Mouse (Mus musculus) embryonic facial prominence, embryonic 14.5 days (tissue): ENCODE measurements around the gene Chst8. TPM values are rescaled to one million over a fixed set of nuclear protein-coding genes. Genes with fewer than 3 reads are reported as not detected.
A peak's percentile ranks its signal among the peaks of the same experiment; 100 is the strongest.

Experiments used
- ATAC-seq: fragments of 200-750 bp; cut with Nextera tagmentation; 2 replicates; pipeline ENCODE4 v1.8.0; 2017; ENCODE audit warnings: low read depth, moderate number of reproducible peaks, moderate TSS enrichment
- DNase-seq: peaks from one replicate; pipeline ENCODE4 v3.0.0-alpha.2; 2015; ENCODE audit warnings: low spot score
- H3K27ac ChIP-seq: fragments of 300-500 bp; sonication (generic); replicated peaks from 2 replicates; pipeline ENCODE4 v1.5.1; 2014; ENCODE audit warnings: low read depth, mild to moderate bottlenecking, low read length, moderate library complexity
- H3K27me3 ChIP-seq: fragments of 300-500 bp; sonication (generic); replicated peaks from 2 replicates; pipeline ENCODE4 v1.6.1; 2014; ENCODE audit warnings: low read length; ENCODE audit not compliant: control insufficient read depth, insufficient read depth
- H3K36me3 ChIP-seq: fragments of 300-500 bp; sonication (generic); 2 replicates; pipeline ENCODE4 v1.6.1; 2014; ENCODE audit warnings: low read length, mixed read lengths; ENCODE audit not compliant: control insufficient read depth, insufficient read depth
- H3K4me1 ChIP-seq: fragments of 300-500 bp; sonication (generic); 2 replicates; pipeline ENCODE4 v1.6.1; 2014; ENCODE audit warnings: antibody characterized with exemption, low read length; ENCODE audit not compliant: control insufficient read depth, insufficient read depth
- H3K4me2 ChIP-seq: fragments of 300-500 bp; sonication (generic); 2 replicates; pipeline ENCODE4 v1.6.1; 2014; ENCODE audit warnings: low read depth, mild to moderate bottlenecking, low read length, moderate library complexity, mixed read lengths
- H3K4me3 ChIP-seq: fragments of 300-500 bp; sonication (generic); 2 replicates; pipeline ENCODE4 v1.5.1; 2014; ENCODE audit warnings: low read depth, mild to moderate bottlenecking, low read length
- H3K9ac ChIP-seq: fragments of 300-500 bp; sonication (generic); 2 replicates; pipeline ENCODE4 v1.6.1; 2014; ENCODE audit warnings: low read depth, mild to moderate bottlenecking, low read length, moderate library complexity, mixed read lengths
- H3K9me3 ChIP-seq: fragments of 300-500 bp; sonication (generic); 2 replicates; pipeline ENCODE4 v1.6.1; 2016; ENCODE audit warnings: low read length; ENCODE audit not compliant: control insufficient read depth
- WGBS: fragments of 180-500 bp; shearing (Covaris S2); extraction: QIAGEN DNeasy Blood & Tissue Kit; methylation state at CpG from one replicate; pipeline ENCODE4 v1.1.7; 2014; 5-methylcytosine and 5-hydroxymethylcytosine counted together
- polyA plus RNA-seq: library from polyadenylated mRNA; unstranded; fragments of >200 nt; fragmentation: Nextera tagmentation; extraction: Ambion mirVana; gene quantifications from 2 replicates; pipeline ENCODE4 v1.2.1, GENCODE M21; 2014

Gene Chst8
- polyA plus RNA-seq, 1 experiment from 2014 or later = 5.3 TPM

GRCm38 (mm10) chr7:34798441-34799403, 13.8 kb downstream of the Chst8 start:
- DNase-seq (peak; percentile 73), ATAC-seq (peak; percentile 68)
- H3K9ac ChIP-seq = peak overlapping the region; percentile 16; the same call in 1 of the 2 replicates
- peak overlapping the region; percentile 42 for H3K4me2 ChIP-seq
- peaks cover 15% of the 10 kb centered on the region for H3K4me1 ChIP-seq
- WGBS = 1% methylated on average over 11 of the region's 11 CpGs
- H3K27me3 ChIP-seq = no peaks in the 10 kb centered on the region
- H3K9me3 ChIP-seq = no peaks in the 10 kb centered on the region
- H3K27ac ChIP-seq = peak overlapping the region; percentile 44
- no peaks in the 10 kb centered on the region for H3K36me3 ChIP-seq
- H3K4me3 ChIP-seq = no peak overlapping the region

GRCm38 (mm10) chr7:34798039-34798438, 14.5 kb downstream of the Chst8 start:
- no peak overlapping the region for H3K4me3 ChIP-seq
- ATAC-seq (peak; percentile 54; the same call in 1 of the 2 replicates), DNase-seq (no peak)
- H3K27me3 ChIP-seq = no peaks in the 10 kb centered on the region
- no peak overlapping the region for H3K9ac ChIP-seq
- peaks cover 15% of the 10 kb centered on the region for H3K4me1 ChIP-seq
- H3K4me2 ChIP-seq = peak overlapping the region; percentile 42
- H3K36me3 ChIP-seq = no peaks in the 10 kb centered on the region
- WGBS = 3% methylated on average over 12 of the region's 12 CpGs
- H3K27ac ChIP-seq = peak overlapping the region; percentile 39; the same call in 1 of the 2 replicates
- H3K9me3 ChIP-seq = no peaks in the 10 kb centered on the region

- DNase-seq (no peak), ATAC-seq (no peak)
- no peaks in the 10 kb centered on the region for H3K4me1 ChIP-seq
- H3K27me3 ChIP-seq = no peaks in the 10 kb centered on the region
- H3K4me3 ChIP-seq = no peak overlapping the region
- peaks cover 9% of the 10 kb centered on the region; the same call in 1 of the 2 replicates for H3K9me3 ChIP-seq
- H3K9ac ChIP-seq = no peak overlapping the region
- 78% methylated on average over 7 of the region's 7 CpGs for WGBS
- no peaks in the 10 kb centered on the region for H3K36me3 ChIP-seq
- no peak overlapping the region for H3K4me2 ChIP-seq
- no peak overlapping the region for H3K27ac ChIP-seq
These were observed 22.1 kb downstream of the Chst8 start for GRCm38 (mm10) chr7:34790459-34790858.

- Histone ChIP-seq H3K4me2 (no peak overlapping the region), H3K4me3 (no peak overlapping the region), H3K27me3 (no peaks in the 10 kb centered on the region), H3K9ac (no peak overlapping the region), H3K4me1 (0 out of 2 replicates have a peak, but pooled peaks cover 10% of the 10 kb centered on the region), H3K9me3 (peaks cover 9% of the 10 kb centered on the region; the same call in 1 of the 2 replicates), H3K36me3 (no peaks in the 10 kb centered on the region), H3K27ac (no peak overlapping the region)
- DNase-seq = no peak
- no peak for ATAC-seq
These were observed 25.3 kb downstream of the Chst8 start for GRCm38 (mm10) chr7:34787171-34787570.

- 51% methylated on average over 6 of the region's 6 CpGs for whole genome bisulfite sequencing
- DNase-seq = no peak
- Histone ChIP-seq H3K9me3 (peaks cover 7% of the 10 kb centered on the region; the same call in 1 of the 2 replicates), H3K36me3 (no peaks in the 10 kb centered on the region), H3K4me2 (no peak overlapping the region), H3K27me3 (no peaks in the 10 kb centered on the region), H3K4me1 (0 out of 2 replicates have a peak, but pooled peaks cover 10% of the 10 kb centered on the region), H3K4me3 (no peak overlapping the region), H3K27ac (no peak overlapping the region), H3K9ac (no peak overlapping the region)
- ATAC-seq = no peak
These were observed 27.5 kb downstream of the Chst8 start for GRCm38 (mm10) chr7:34785052-34785451.

GRCm38 (mm10) chr7:34784469-34784868, 28.0 kb downstream of the Chst8 start:
- 40% methylated on average over 9 of the region's 9 CpGs for WGBS
- 0 out of 2 replicates have a peak overlapping the region, but pooled peaks have one; percentile 28 for H3K27ac ChIP-seq
- no peak for ATAC-seq

GRCm38 (mm10) chr7:34781988-34782387, 30.5 kb downstream of the Chst8 start:
- ATAC-seq (no peak), DNase-seq (no peak)
- no peak overlapping the region for H3K9ac ChIP-seq
- no peak overlapping the region for H3K4me2 ChIP-seq
- peaks cover 14% of the 10 kb centered on the region; the same call in 1 of the 2 replicates for H3K4me1 ChIP-seq
- peaks cover under 1% of the 10 kb centered on the region; the same call in 1 of the 2 replicates for H3K9me3 ChIP-seq
- H3K36me3 ChIP-seq = no peaks in the 10 kb centered on the region
- no peaks in the 10 kb centered on the region for H3K27me3 ChIP-seq
- no peak overlapping the region for H3K4me3 ChIP-seq
- H3K27ac ChIP-seq = no peak overlapping the region

More at GRCm38 (mm10) chr7:34784469-34784868, 28.0 kb downstream of the Chst8 start:
- Histone ChIP-seq H3K36me3 (no peaks in the 10 kb centered on the region), H3K4me3 (no peak overlapping the region), H3K4me1 (0 out of 2 replicates have a peak, but pooled peaks cover 10% of the 10 kb centered on the region), H3K27me3 (no peaks in the 10 kb centered on the region), H3K9me3 (peaks cover 7% of the 10 kb centered on the region; the same call in 1 of the 2 replicates), H3K4me2 (no peak overlapping the region), H3K9ac (no peak overlapping the region)
- no peak for DNase-seq

GRCm38 (mm10) chr7:34781217-34781616, 31.3 kb downstream of the Chst8 start:
- no peak overlapping the region for H3K9ac ChIP-seq
- H3K27ac ChIP-seq = no peak overlapping the region
- peaks cover 14% of the 10 kb centered on the region; the same call in 1 of the 2 replicates for H3K4me1 ChIP-seq
- 86% methylated on average over 2 of the region's 2 CpGs for WGBS
- DNase-seq = no peak
- H3K27me3 ChIP-seq = no peaks in the 10 kb centered on the region
- ATAC-seq = no peak
- H3K36me3 ChIP-seq = no peaks in the 10 kb centered on the region
- no peak overlapping the region for H3K4me3 ChIP-seq
- no peak overlapping the region for H3K4me2 ChIP-seq
- no peaks in the 10 kb centered on the region for H3K9me3 ChIP-seq
